Mouse (Mus musculus) intestine, embryonic 16.5 days (tissue): ENCODE results near the gene Spats2. TPM values are rescaled to one million over a fixed set of nuclear protein-coding genes. Genes with fewer than 3 reads are reported as not detected.
A peak's percentile ranks its signal among the peaks of the same experiment; 100 is the strongest.

Source experiments
- ATAC-seq: fragments of 200-750 bp; cut with Nextera tagmentation; 2 replicates; pipeline ENCODE4 v1.8.0; 2017; ENCODE audit warnings: moderate TSS enrichment, moderate library complexity
- H3K27ac ChIP-seq: fragments of 300-500 bp; sonication (generic); 2 replicates; pipeline ENCODE4 v1.5.1; 2014; ENCODE audit warnings: mild to moderate bottlenecking, low read length
- H3K27me3 ChIP-seq: fragments of 300-500 bp; sonication (generic); replicated peaks from 2 replicates; pipeline ENCODE4 v1.6.1; 2014; ENCODE audit warnings: low read length, control low read depth, mixed read lengths; ENCODE audit not compliant: control insufficient read depth, insufficient read depth
- H3K36me3 ChIP-seq: fragments of 300-500 bp; sonication (generic); 2 replicates; pipeline ENCODE4 v1.6.1; 2014; ENCODE audit warnings: low read length, control low read depth; ENCODE audit not compliant: control insufficient read depth, insufficient read depth
- H3K4me1 ChIP-seq: fragments of 300-500 bp; sonication (generic); 2 replicates; pipeline ENCODE4 v1.6.1; 2014; ENCODE audit warnings: low read length, control low read depth, mixed read lengths; ENCODE audit not compliant: control insufficient read depth, insufficient read depth
- H3K4me2 ChIP-seq: fragments of 300-500 bp; sonication (generic); 2 replicates; pipeline ENCODE4 v1.6.1; 2014; ENCODE audit warnings: low read depth, low read length, control low read depth
- H3K4me3 ChIP-seq: fragments of 300-500 bp; sonication (generic); 2 replicates; pipeline ENCODE4 v1.5.1; 2014; ENCODE audit warnings: mild to moderate bottlenecking, low read length
- H3K9ac ChIP-seq: fragments of 300-500 bp; sonication (generic); 2 replicates; pipeline ENCODE4 v1.6.1; 2014; ENCODE audit warnings: low read depth, low read length
- H3K9me3 ChIP-seq: fragments of 300-500 bp; sonication (generic); 2 replicates; pipeline ENCODE4 v1.6.1; 2016; ENCODE audit warnings: low read length, control low read depth; ENCODE audit not compliant: control insufficient read depth
- WGBS: fragments of 180-500 bp; shearing (Covaris S2); extraction: QIAGEN DNeasy Blood & Tissue Kit; methylation state at CpG from one replicate; pipeline ENCODE4 v1.1.7; 2014; 5-methylcytosine and 5-hydroxymethylcytosine counted together
- polyA plus RNA-seq: library from polyadenylated mRNA; unstranded; fragments of >200 nt; fragmentation: Nextera tagmentation; extraction: Ambion mirVana; gene quantifications from 2 replicates; pipeline ENCODE4 v1.2.1, GENCODE M21; 2015

Gene Spats2
- polyA plus RNA-seq, 1 experiment from 2014 or later, result 18.1 TPM

DNA sequence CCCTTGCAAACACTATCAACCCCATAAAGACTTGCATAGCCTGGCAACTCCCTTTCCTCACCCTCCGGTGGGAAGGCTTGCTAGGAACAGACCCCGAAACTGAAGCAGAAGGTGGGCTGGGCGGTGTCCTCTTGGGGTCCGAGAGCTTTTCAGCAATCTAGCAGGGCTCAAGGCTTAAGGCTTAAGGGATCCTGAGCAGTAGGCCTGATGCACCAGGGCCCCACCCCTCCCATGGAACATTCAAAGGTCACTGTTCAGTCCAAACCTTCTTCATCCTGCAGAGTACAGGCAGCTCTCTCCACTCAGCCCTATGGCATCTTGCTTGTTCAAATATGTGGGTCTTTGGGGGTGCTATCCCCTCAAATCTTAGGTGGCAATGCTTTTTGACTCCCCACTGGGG is 39.7 kb upstream of the Spats2 start:
- WGBS, result 71% methylated on average over 4 of the region's 4 CpGs
- Histone ChIP-seq H3K27me3 (peaks cover 43% of the 10 kb centered on the region), H3K4me2 (no peak overlapping the region), H3K36me3 (0 out of 2 replicates have a peak, but pooled peaks cover 3% of the 10 kb centered on the region), H3K9me3 (no peaks in the 10 kb centered on the region), H3K4me1 (peaks cover 27% of the 10 kb centered on the region), H3K9ac (no peak overlapping the region), H3K27ac (no peak overlapping the region), H3K4me3 (no peak overlapping the region)
- ATAC-seq, result no peak

DNA sequence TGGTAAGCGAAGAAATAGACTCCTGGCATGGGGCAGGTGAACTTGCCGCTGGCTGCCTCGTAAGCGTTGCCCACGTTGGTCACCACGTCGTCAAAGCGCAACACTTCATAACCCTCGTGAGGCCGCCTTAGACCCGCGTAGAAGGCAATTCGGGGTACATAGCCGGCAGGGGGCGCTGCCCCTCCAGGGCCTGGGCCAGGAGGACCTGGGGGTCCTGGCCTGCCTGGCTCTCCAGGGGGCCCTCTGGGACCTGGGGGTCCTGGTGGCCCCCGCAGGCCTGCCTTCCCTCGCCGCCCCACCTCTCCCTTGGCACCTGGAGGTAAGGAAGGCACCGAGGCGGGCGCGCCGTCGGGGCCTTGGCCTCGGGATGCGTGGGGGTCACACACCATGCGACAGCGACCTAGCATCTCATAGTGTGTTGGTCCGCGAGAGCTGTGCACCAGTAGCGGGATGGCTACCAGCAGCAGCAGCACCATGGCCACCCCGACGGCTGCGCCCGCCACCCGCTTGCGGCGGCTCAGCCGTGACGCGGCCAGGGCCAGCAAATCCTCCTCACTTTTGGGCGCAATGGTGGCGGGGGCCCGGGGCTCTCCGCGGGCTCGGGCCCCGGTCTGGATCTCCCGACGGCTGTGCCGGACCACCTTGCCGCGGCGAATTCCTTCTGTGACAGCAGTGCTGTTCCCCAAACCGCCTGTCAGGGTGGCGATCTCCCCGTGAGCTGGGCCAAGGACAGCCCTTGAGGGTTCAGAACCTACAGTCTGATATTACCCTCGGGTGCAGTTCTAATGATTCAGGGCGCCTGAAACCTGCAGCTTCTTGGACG is 38.3 kb upstream of the Spats2 start, which contains the start of gene C1ql4:
Gene C1ql4 (minus strand): TSS at position 565 of the 823 bp plus-strand sequence.
- peak within 1 kb of the TSS; percentile 39; the same call in 1 of the 2 replicates for H3K9ac ChIP-seq
- 12% methylated on average over 60 of the region's 60 CpGs for WGBS
- H3K27ac ChIP-seq, result no peak within 1 kb of the TSS
- H3K36me3 ChIP-seq, result no peaks in the 10 kb centered on the region
- peak within 1 kb of the TSS; percentile 36 for H3K4me3 ChIP-seq
- H3K27me3 ChIP-seq, result peaks cover 51% of the 10 kb centered on the region
- H3K4me2 ChIP-seq, result peak within 1 kb of the TSS; percentile 49
- H3K9me3 ChIP-seq, result no peaks in the 10 kb centered on the region
- H3K4me1 ChIP-seq, result peaks cover 27% of the 10 kb centered on the region
- ATAC-seq, result no peak

DNA sequence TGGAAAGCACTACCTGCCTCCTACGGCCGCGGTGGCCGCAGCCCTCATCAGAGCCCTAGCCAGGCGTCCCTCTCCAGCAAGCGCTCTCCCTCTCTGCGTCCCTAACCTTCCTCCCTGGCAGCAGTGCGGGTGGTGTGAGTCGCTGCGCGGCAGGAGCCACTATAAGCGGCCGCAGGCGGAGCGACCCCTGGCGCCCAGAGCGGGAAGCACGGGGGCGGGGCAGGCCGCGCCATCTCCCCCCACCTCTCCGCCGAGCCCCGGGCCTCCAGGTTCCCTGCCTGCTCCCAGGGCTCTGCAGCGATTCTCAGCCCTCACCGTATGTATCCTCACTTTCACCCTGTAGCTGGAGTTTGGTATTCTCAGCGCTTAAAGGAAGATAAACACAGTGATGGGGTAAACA is 37.4 kb upstream of the Spats2 start:
- Histone ChIP-seq H3K9me3 (no peaks in the 10 kb centered on the region), H3K4me3 (peak overlapping the region; percentile 36), H3K27ac (no peak overlapping the region), H3K9ac (peak overlapping the region; percentile 39; the same call in 1 of the 2 replicates), H3K4me2 (peak overlapping the region; percentile 49), H3K27me3 (peaks cover 60% of the 10 kb centered on the region), H3K36me3 (no peaks in the 10 kb centered on the region), H3K4me1 (peaks cover 23% of the 10 kb centered on the region)
- under 1% methylated on average over 27 of the region's 27 CpGs for WGBS
- peak; percentile 48 for ATAC-seq

DNA sequence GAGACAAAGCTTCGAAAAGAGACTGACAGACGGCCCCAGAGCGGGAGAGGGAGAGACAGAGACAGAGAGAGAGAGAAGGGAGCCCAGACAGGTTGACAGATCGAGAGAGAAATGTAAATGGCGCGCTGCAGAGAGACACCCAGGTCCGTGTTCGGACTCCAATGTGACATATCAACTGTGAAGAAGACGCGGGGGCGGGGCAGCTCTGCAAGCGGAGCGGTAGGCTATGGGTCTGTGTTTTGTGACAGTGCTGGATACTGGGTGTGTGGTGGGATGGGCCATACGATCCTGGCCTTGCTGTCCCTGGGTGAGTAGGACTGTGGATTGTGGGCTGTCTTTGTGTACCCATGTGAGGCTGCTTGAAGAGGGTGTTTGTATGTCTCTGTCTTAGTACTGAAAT is 36.6 kb upstream of the Spats2 start:
- Histone ChIP-seq H3K4me2 (peak overlapping the region; percentile 31; the same call in 1 of the 2 replicates), H3K4me3 (no peak overlapping the region; the same call in 1 of the 2 replicates), H3K4me1 (peaks cover 24% of the 10 kb centered on the region), H3K9me3 (no peaks in the 10 kb centered on the region), H3K9ac (no peak overlapping the region), H3K27me3 (peaks cover 66% of the 10 kb centered on the region), H3K36me3 (no peaks in the 10 kb centered on the region), H3K27ac (no peak overlapping the region)
- 19% methylated on average over 14 of the region's 14 CpGs for WGBS
- ATAC-seq, result no peak

DNA sequence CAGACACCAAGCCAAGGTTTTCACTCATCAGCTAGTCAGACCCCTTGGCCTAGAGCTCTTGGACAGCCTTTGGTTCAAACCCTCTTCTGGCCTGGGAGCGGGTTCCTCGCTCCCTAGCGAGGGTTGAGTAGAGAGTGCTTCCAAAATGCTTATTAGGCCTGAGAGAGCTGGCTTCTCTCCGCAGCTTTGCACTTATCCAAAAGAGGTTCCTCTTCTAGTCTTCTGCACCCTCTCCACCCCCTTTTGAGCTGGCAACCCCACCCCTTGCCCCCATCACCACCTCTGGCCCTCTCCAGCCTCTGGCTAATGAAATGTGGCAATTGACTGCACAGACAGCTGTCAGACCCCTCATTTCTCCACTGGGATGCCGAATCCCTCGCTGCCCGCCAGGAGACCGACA is 32.8 kb upstream of the Spats2 start, which contains the start of gene Dnajc22:
Gene Dnajc22 (plus strand): TSS at position 301 of the 400 bp plus-strand sequence.
- 58% methylated on average over 8 of the region's 8 CpGs for WGBS
- peaks cover 32% of the 10 kb centered on the region for H3K4me1 ChIP-seq

DNA sequence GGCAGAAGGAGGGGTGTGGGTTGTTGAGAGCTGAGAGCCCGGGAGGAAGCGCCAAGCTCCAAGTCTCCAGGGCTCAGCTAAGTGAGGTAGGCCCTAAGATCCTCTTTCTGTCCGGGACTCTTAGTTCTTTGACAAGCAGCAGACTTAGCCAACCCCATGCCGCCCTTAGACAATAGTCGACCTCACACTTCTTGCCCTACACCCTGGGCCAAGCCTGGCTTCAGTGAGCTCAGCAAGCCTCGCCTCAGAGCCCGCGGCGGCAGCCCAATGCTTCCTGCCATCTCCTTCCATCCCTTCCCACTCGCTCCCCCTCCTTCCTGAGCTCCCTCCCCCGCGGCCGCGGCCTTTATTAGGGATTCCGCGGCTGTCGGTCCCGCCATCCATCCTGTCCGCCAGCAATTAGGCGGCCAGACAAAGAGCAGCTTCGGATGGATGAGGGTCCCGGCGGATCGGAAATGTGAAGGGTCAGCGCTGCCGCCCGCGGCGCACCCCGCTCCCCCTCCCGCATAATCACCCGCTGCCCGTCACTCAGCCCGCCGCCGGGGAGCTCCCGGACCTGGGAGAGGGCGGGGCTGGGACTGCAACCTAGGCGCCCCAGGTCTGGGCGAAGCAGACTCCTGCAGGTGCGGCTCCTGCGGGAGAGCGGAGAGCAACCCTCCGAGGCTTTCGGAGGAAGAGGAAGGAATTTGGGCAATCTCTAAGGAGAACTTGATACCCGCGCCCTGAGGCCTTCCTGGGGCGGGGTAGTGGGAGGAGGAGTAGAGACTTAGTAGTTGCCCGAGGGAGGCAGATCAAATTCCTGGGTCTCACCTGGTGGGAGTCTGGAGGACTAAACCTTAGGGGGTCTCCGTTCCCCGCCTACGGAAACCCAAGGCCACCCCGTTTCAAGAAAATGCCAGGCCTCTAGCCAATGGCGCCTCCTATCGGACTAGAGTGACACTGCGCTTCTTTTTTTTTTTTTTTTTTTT is 32.1 kb upstream of the Spats2 start:
- Histone ChIP-seq H3K9ac (peak overlapping the region; percentile 36; the same call in 1 of the 2 replicates), H3K4me3 (peak overlapping the region; percentile 51), H3K27ac (no peak overlapping the region), H3K27me3 (peaks cover 80% of the 10 kb centered on the region), H3K4me1 (peaks cover 32% of the 10 kb centered on the region), H3K36me3 (no peaks in the 10 kb centered on the region), H3K4me2 (peak overlapping the region; percentile 82), H3K9me3 (no peaks in the 10 kb centered on the region)
- 1% methylated on average over 56 of the region's 56 CpGs for WGBS
- 0 out of 2 replicates have a peak, but pooled peaks have one; percentile 43 for ATAC-seq

More for the DNA sequence above, 32.8 kb upstream of the Spats2 start, which contains the start of gene Dnajc22:
- no peaks in the 10 kb centered on the region for H3K36me3 ChIP-seq
- H3K27me3 ChIP-seq, result peaks cover 80% of the 10 kb centered on the region
- no peak for ATAC-seq
- no peak within 1 kb of the TSS for H3K27ac ChIP-seq
- peak within 1 kb of the TSS; percentile 82 for H3K4me2 ChIP-seq
- no peaks in the 10 kb centered on the region for H3K9me3 ChIP-seq
- peak within 1 kb of the TSS; percentile 51 for H3K4me3 ChIP-seq
- H3K9ac ChIP-seq, result peak within 1 kb of the TSS; percentile 36; the same call in 1 of the 2 replicates

DNA sequence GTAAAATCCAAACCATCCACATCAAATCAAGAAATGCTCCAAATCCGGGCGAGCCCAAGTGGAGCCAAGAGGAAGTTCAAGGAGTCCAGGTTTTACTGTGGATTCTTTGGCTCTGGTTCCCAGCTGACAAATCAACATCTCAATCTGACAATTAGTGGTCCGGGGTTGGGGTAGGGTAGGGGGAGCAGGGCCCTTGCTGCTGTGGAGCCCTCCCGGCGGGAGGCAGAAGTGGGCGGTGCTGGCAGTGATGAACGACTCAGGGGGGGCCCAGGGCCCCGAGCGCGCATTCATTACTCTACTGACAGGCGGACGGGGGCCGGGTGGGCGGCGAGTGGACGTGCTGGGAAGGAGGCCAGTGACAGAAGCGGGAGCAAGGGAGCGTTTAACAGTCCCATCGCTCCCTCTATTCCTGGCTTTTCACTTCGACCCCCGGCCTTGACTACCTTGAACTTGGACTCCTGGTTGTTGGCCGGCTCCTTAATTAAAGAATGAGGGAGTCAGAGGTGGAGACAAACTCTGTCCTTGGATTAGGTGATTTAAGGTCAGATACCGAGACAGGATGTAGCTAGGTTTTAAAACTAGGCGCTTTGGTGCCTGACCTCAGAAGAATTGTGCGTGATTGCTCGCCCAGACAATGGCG is 31.0 kb upstream of the Spats2 start:
- no peaks in the 10 kb centered on the region for H3K36me3 ChIP-seq
- H3K27me3 ChIP-seq, result peaks cover 72% of the 10 kb centered on the region
- ATAC-seq, result no peak
- H3K9ac ChIP-seq, result no peak overlapping the region
- peak overlapping the region; percentile 9; the same call in 1 of the 2 replicates for H3K4me3 ChIP-seq
- WGBS, result 3% methylated on average over 27 of the region's 27 CpGs
- no peak overlapping the region for H3K4me2 ChIP-seq
- H3K27ac ChIP-seq, result no peak overlapping the region
- no peaks in the 10 kb centered on the region for H3K9me3 ChIP-seq
- H3K4me1 ChIP-seq, result peaks cover 34% of the 10 kb centered on the region

DNA sequence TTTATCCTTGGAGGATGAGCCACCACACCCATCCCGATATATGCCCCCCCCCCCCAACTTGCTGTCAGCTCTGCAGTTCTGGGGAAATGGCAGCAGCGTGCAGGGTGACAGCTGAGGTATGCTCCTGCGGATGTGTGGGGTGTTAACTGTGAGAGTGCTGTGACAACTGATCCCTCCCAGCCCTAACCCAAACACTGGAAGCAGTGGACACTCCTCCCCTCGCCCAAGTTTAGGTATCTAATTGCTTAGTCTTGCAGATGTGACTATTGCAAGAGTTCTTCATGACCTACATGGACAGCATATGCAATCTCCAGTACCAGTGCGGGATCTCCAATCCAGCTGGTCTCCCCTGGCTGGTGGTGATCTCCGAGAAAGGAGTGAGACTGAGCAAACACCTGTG is 30.4 kb upstream of the Spats2 start:
- H3K36me3 ChIP-seq, result no peaks in the 10 kb centered on the region
- WGBS, result 15% methylated on average over 6 of the region's 6 CpGs
- no peak overlapping the region for H3K9ac ChIP-seq
- H3K4me2 ChIP-seq, result no peak overlapping the region
- peaks cover 34% of the 10 kb centered on the region for H3K4me1 ChIP-seq
- no peak overlapping the region for H3K27ac ChIP-seq
- no peak overlapping the region for H3K4me3 ChIP-seq
- ATAC-seq, result no peak
- no peaks in the 10 kb centered on the region for H3K9me3 ChIP-seq
- H3K27me3 ChIP-seq, result peaks cover 71% of the 10 kb centered on the region
